Mouse (Mus musculus) neural tube, embryonic 14.5 days (tissue): ENCODE measurements around the gene Olfr485. TPM values are rescaled to one million over a fixed set of nuclear protein-coding genes. Genes with fewer than 3 reads are reported as not detected.
"Not testable (repeated sequence)": the region's sequence is repeated elsewhere in the genome, so short reads cannot be mapped to it uniquely, and the experiment has no call there.

Experiments used
- ATAC-seq: fragments of 200-750 bp; cut with Nextera tagmentation; 2 replicates; pipeline ENCODE4 v1.8.0; 2017; ENCODE audit warnings: low read depth, mild to moderate bottlenecking, moderate TSS enrichment, moderate library complexity
- H3K27ac ChIP-seq: fragments of 300-500 bp; sonication (generic); 2 replicates; pipeline ENCODE4 v1.5.1; 2014; ENCODE audit warnings: low read depth, mild to moderate bottlenecking, control low read depth, low read length, moderate library complexity, mixed read lengths
- H3K27me3 ChIP-seq: fragments of 300-500 bp; sonication (generic); 2 replicates; pipeline ENCODE4 v1.6.1; 2014; ENCODE audit warnings: low read length; ENCODE audit not compliant: control insufficient read depth, insufficient read depth
- H3K36me3 ChIP-seq: fragments of 300-500 bp; sonication (generic); 2 replicates; pipeline ENCODE4 v1.6.1; 2014; ENCODE audit warnings: low read length, mixed read lengths; ENCODE audit not compliant: control insufficient read depth, insufficient read depth
- H3K4me1 ChIP-seq: fragments of 300-500 bp; sonication (generic); 2 replicates; pipeline ENCODE4 v1.6.1; 2014; ENCODE audit warnings: low read length; ENCODE audit not compliant: control insufficient read depth, insufficient read depth
- H3K4me2 ChIP-seq: fragments of 300-500 bp; sonication (generic); 2 replicates; pipeline ENCODE4 v1.6.1; 2014; ENCODE audit warnings: mild to moderate bottlenecking, low read depth, low read length, control low read depth
- H3K4me3 ChIP-seq: fragments of 300-500 bp; sonication (generic); 2 replicates; pipeline ENCODE4 v1.5.1; 2014; ENCODE audit warnings: low read depth, low read length, control low read depth, mixed read lengths
- H3K9ac ChIP-seq: fragments of 300-500 bp; sonication (generic); replicated peaks from 2 replicates; pipeline ENCODE4 v1.6.1; 2014; ENCODE audit warnings: low read depth, mild to moderate bottlenecking, control low read depth, low read length, mixed read lengths
- H3K9me3 ChIP-seq: fragments of 300-500 bp; sonication (generic); 2 replicates; pipeline ENCODE4 v1.6.1; 2016; ENCODE audit warnings: low read length; ENCODE audit not compliant: control insufficient read depth
- WGBS: fragments of 180-500 bp; shearing (Covaris S2); extraction: QIAGEN DNeasy Blood & Tissue Kit; methylation state at CpG from one replicate; pipeline ENCODE4 v1.1.7; 2014; 5-methylcytosine and 5-hydroxymethylcytosine counted together
- polyA plus RNA-seq: library from polyadenylated mRNA; unstranded; fragments of >200 nt; fragmentation: Nextera tagmentation; extraction: Ambion mirVana; gene quantifications from 2 replicates; pipeline ENCODE4 v1.2.1, GENCODE M21; 2014

Gene Olfr485
- not detected in 2 replicates for polyA plus RNA-seq

DNA sequence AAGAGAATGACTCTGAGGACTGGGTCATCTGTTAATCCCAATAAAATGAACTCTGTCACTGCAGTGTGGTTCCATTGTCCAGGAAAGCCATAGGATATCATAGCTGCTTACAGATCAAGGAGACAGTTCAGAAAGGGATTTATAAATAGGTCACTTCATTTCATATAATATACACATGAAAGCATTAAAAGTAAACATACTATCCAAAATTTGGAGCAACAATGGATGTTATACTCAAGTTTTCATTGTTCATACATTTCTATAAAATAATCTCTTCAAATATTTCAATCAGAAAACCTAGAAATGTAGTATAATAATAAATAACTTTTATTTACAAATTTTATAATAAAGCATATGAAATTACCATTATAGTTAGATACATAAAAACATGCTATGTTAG lies at the start of gene Olfr485:
Olfr485 (minus strand) TSS at position 101 of the 400 bp plus-strand sequence.
- no peak for ATAC-seq
- Histone ChIP-seq H3K27ac (no peak within 1 kb of the TSS), H3K9ac (no peak within 1 kb of the TSS), H3K27me3 (no peaks in the 10 kb centered on the region), H3K4me3 (no peak within 1 kb of the TSS), H3K9me3 (no peaks in the 10 kb centered on the region), H3K4me1 (no peaks in the 10 kb centered on the region), H3K36me3 (no peaks in the 10 kb centered on the region), H3K4me2 (no peak within 1 kb of the TSS)

- no peak overlapping the region for H3K4me3 ChIP-seq
- H3K27ac ChIP-seq = no peak overlapping the region
- no peaks in the 10 kb centered on the region for H3K27me3 ChIP-seq
- 60% methylated on average over 6 of the region's 6 CpGs for WGBS
- no peaks in the 10 kb centered on the region for H3K9me3 ChIP-seq
- ATAC-seq = no peak
- no peaks in the 10 kb centered on the region for H3K4me1 ChIP-seq
- H3K36me3 ChIP-seq = no peaks in the 10 kb centered on the region
- H3K4me2 ChIP-seq = no peak overlapping the region
- no peak overlapping the region for H3K9ac ChIP-seq
Observed at GRCm38 (mm10) chr7:108196938-108197337, 37.3 kb upstream of the Olfr485 start.

GRCm38 (mm10) chr7:108196337-108196736 lies 36.7 kb upstream of the Olfr485 start:
- not testable (repeated sequence) for H3K9me3 ChIP-seq, H3K4me1 ChIP-seq, ATAC-seq, H3K27me3 ChIP-seq, H3K4me2 ChIP-seq, H3K27ac ChIP-seq, H3K9ac ChIP-seq, H3K36me3 ChIP-seq, H3K4me3 ChIP-seq
- WGBS = 51% methylated on average over 3 of the region's 3 CpGs

- H3K36me3 ChIP-seq, ATAC-seq: not testable (repeated sequence)
- 36% methylated on average over 1 of the region's 1 CpGs for WGBS
Observed at GRCm38 (mm10) chr7:108192714-108193113, 33.0 kb upstream of the Olfr485 start.

GRCm38 (mm10) chr7:108191196-108191595 lies 31.5 kb upstream of the Olfr485 start:
- H3K4me3 ChIP-seq, H3K36me3 ChIP-seq, H3K9ac ChIP-seq, H3K4me2 ChIP-seq, H3K9me3 ChIP-seq, H3K27ac ChIP-seq, H3K27me3 ChIP-seq, H3K4me1 ChIP-seq, ATAC-seq: not testable (repeated sequence)
- WGBS = 28% methylated on average over 2 of the region's 2 CpGs

More at GRCm38 (mm10) chr7:108192714-108193113, 33.0 kb upstream of the Olfr485 start:
- H3K27me3 ChIP-seq, H3K27ac ChIP-seq, H3K4me2 ChIP-seq, H3K4me3 ChIP-seq, H3K4me1 ChIP-seq, H3K9ac ChIP-seq, H3K9me3 ChIP-seq: not testable (repeated sequence)

DNA sequence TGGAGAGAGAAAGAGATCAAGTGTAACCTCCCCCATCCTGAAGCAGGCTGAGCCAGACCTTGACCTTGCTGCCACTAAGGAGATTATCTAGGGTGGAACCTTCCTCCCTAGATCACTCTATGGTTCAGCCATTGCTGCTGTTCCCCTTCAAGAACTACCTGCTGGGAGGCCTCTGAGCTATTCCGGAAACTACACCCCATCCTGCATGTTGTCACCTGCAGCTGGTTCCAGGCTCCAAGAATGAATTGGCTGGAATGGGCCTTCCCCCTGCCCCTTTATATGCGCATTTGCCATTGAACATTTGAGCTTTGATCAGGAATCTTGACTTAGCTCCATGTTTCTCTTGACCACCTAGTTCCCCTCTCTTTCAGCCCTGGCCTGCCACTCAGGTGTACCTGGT lies 25.6 kb upstream of the Olfr485 start:
- 93% methylated on average over 2 of the region's 2 CpGs for WGBS
- H3K27me3 ChIP-seq, H3K27ac ChIP-seq, H3K36me3 ChIP-seq, H3K9ac ChIP-seq, ATAC-seq, H3K9me3 ChIP-seq, H3K4me1 ChIP-seq, H3K4me2 ChIP-seq, H3K4me3 ChIP-seq: not testable (repeated sequence)

DNA sequence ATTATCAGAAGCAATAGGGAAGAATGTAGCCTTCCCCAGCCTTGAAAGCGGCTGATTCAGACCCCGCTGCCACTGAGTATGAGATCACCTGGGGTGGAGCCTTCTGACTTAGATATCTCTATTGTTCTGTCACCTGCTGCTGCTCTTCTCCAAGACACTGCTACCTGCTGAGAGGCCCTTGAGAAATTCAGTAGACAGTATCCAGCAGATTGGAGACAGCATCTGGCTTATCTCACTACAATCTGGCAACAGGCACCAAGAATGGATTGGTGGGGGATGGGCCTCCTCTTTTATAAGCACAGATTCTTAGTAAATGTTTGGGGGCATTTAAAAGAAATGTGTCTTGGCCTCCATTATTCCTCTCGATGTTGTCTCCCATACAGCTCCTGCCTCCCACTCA lies 24.7 kb upstream of the Olfr485 start:
- not testable (repeated sequence) for H3K27ac ChIP-seq, ATAC-seq, H3K4me2 ChIP-seq, H3K9me3 ChIP-seq, H3K27me3 ChIP-seq, H3K9ac ChIP-seq, H3K4me3 ChIP-seq, H3K4me1 ChIP-seq, H3K36me3 ChIP-seq
- 93% methylated on average over 3 of the region's 3 CpGs for WGBS

DNA sequence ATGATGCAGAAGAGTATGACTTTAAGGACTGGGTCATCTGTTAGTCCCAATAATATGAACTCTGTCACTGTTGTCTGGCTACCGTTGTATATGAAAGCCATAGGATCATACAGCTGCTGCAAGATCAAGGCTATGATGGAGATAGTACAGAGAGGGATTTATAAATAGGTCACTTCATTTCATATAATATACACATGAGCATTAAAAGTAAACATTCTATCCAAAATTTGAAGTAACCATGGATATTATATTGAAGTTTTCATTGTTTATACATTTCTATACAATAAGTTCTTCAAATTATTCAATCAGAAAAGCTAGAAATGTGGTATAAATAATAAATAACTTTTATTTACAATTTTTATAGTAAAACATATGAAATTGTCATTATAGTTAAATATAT lies 13.0 kb upstream of the Olfr485 start, which contains the start of gene Olfr486:
Olfr486 (minus strand) TSS at position 101 of the 400 bp plus-strand sequence.
- not testable (repeated sequence) for H3K27ac ChIP-seq, H3K9ac ChIP-seq, H3K4me1 ChIP-seq, H3K27me3 ChIP-seq, H3K4me3 ChIP-seq, ATAC-seq, H3K9me3 ChIP-seq, H3K4me2 ChIP-seq, H3K36me3 ChIP-seq
- 100% methylated on average over 1 of the region's 1 CpGs for WGBS

GRCm38 (mm10) chr7:108127349-108127748 lies 32.3 kb downstream of the Olfr485 start, which contains the start of gene Olfr484:
Olfr484 (minus strand) TSS chr7:108127449.
- no peak for ATAC-seq
- no peaks in the 10 kb centered on the region for H3K4me1 ChIP-seq
- no peak within 1 kb of the TSS for H3K9ac ChIP-seq
- H3K4me3 ChIP-seq = no peak within 1 kb of the TSS
- no peak within 1 kb of the TSS for H3K4me2 ChIP-seq
- H3K36me3 ChIP-seq = no peaks in the 10 kb centered on the region
- no peak within 1 kb of the TSS for H3K27ac ChIP-seq
- H3K27me3 ChIP-seq = no peaks in the 10 kb centered on the region
- H3K9me3 ChIP-seq = no peaks in the 10 kb centered on the region

DNA sequence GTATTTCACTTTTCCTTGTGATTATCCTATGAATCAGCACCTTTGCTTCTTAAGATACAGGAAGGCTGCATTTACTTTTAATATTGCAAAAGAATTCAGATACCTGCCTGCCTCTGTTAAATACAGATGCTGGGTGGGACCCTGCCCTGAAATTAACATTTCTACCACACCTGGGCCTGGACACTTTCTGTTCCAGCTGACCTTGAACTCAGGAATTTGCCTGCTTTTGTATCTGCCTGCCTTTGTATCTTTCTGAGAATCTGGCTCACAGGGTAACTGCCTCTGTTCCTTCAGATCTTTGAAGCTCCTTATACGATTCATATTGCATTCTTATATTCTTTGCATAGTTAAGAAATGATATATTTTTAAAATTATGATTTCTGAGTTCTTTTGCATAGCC lies 38.3 kb downstream of the Olfr485 start:
- H3K36me3 ChIP-seq = no peaks in the 10 kb centered on the region
- ATAC-seq = no peak
- no peaks in the 10 kb centered on the region for H3K4me1 ChIP-seq
- H3K9me3 ChIP-seq = no peaks in the 10 kb centered on the region
- no peak overlapping the region for H3K9ac ChIP-seq
- no peak overlapping the region for H3K4me3 ChIP-seq
- no peaks in the 10 kb centered on the region for H3K27me3 ChIP-seq
- 67% methylated on average over 1 of the region's 1 CpGs for WGBS
- H3K4me2 ChIP-seq = no peak overlapping the region
- H3K27ac ChIP-seq = no peak overlapping the region
